Mouse (Mus musculus): ENCODE measurements around the gene Rnh1.

DNA sequence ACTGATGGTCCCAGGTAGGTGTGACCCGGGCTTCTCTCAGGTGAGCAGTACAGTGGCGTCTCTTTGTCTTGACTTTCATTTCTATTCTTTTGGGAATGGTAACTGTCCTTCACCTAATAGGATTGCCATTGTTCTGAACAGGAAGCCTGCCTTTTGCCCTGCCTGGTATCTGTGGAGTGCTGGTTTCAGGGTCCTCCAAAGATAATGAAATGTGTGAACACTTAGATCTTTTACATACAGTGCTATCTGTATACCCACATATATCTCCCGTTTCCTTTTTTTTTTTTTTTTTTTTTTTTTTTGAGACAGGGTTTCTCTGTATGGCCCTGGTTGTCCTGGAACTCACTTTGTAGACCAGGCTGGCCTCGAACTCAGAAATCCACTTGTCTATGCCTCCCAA, 31.3 kb downstream of the Rnh1 start:
- no peak for TF ChIP-seq EP300 (IDR thresholded peaks at IDR 0.05; ENCODE audit: low read length)
- no peak for TF ChIP-seq MAFK (IDR thresholded peaks at IDR 0.05; ENCODE audit: insufficient replicate concordance, low read length)
- TF ChIP-seq RCOR1 (conservative IDR thresholded peaks at IDR 0.05; ENCODE audit: low read depth, low read length) = no peak
- no peak for TF ChIP-seq HCFC1 (IDR thresholded peaks at IDR 0.05; ENCODE audit: low read depth, low read length)
- no peak for TF ChIP-seq MEF2A (IDR thresholded peaks at IDR 0.05; ENCODE audit: borderline replicate concordance, low read depth, low read length)
- TF ChIP-seq USF1 (IDR thresholded peaks at IDR 0.05; ENCODE audit: low read depth, low read length) = no peak
- no peak for TF ChIP-seq MXI1 (IDR thresholded peaks at IDR 0.05; ENCODE audit: low read depth, low read length)
- no peak for TF ChIP-seq ZKSCAN1 (IDR thresholded peaks at IDR 0.05; ENCODE audit: borderline replicate concordance, low read depth, low read length)
- no peak for TF ChIP-seq CTCF (conservative IDR thresholded peaks at IDR 0.05 in 1 of 2, IDR thresholded peaks at IDR 0.05 in 1 of 2; ENCODE audit: low read depth in 2 of 2, low read length in 2 of 2)

Data from CH12.LX (cell line).